Mouse (Mus musculus): ENCODE measurements around the gene Filip1.

Filip1 gene

GRCm38 (mm10) chr9:79932578-79932977 lies 80.1 kb downstream of the Filip1 start:
- Histone ChIP-seq H3K36me3 (ENCODE audit: insufficient read depth, low read length) (no peaks in the 10 kb centered on the region), H3K4me3 (replicated peaks; ENCODE audit: low read length) (no peak overlapping the region), H3K4me1 (replicated peaks; ENCODE audit: low read depth, low read length) (no peaks in the 10 kb centered on the region), H3K27me3 (ENCODE audit: insufficient read depth, low read length) (no peaks in the 10 kb centered on the region), H3K9me3 (ENCODE audit: low read length) (no peaks in the 10 kb centered on the region)
- TF ChIP-seq NANOG (IDR thresholded peaks at IDR 0.05; ENCODE audit: borderline replicate concordance, low read length) (no peak), CTCF (conservative IDR thresholded peaks at IDR 0.05; ENCODE audit: low read length) (no peak), POU5F1 (IDR thresholded peaks at IDR 0.05; ENCODE audit: borderline replicate concordance, low read length) (no peak)

GRCm38 (mm10) chr9:79928092-79928491 lies 84.6 kb downstream of the Filip1 start:
- H3K27me3 ChIP-seq (ENCODE audit: insufficient read depth, low read length) = no peaks in the 10 kb centered on the region
- no peak for TF ChIP-seq NANOG (IDR thresholded peaks at IDR 0.05; ENCODE audit: borderline replicate concordance, low read length)
- no peak for TF ChIP-seq POU5F1 (IDR thresholded peaks at IDR 0.05; ENCODE audit: borderline replicate concordance, low read length)
- no peak for TF ChIP-seq CTCF (conservative IDR thresholded peaks at IDR 0.05; ENCODE audit: low read length)
- no peaks in the 10 kb centered on the region for H3K4me1 ChIP-seq (replicated peaks; ENCODE audit: low read depth, low read length)
- no peaks in the 10 kb centered on the region for H3K9me3 ChIP-seq (ENCODE audit: low read length)
- no peaks in the 10 kb centered on the region for H3K36me3 ChIP-seq (ENCODE audit: insufficient read depth, low read length)
- no peak overlapping the region for H3K4me3 ChIP-seq (replicated peaks; ENCODE audit: low read length)

- no peak for TF ChIP-seq NANOG (IDR thresholded peaks at IDR 0.05; ENCODE audit: borderline replicate concordance, low read length)
- TF ChIP-seq CTCF (conservative IDR thresholded peaks at IDR 0.05; ENCODE audit: low read length) = no peak
- no peak for TF ChIP-seq POU5F1 (IDR thresholded peaks at IDR 0.05; ENCODE audit: borderline replicate concordance, low read length)
Measured at GRCm38 (mm10) chr9:79927156-79927870, 85.3 kb downstream of the Filip1 start.

GRCm38 (mm10) chr9:79926464-79927155 lies 86.0 kb downstream of the Filip1 start:
- TF ChIP-seq CTCF (conservative IDR thresholded peaks at IDR 0.05; ENCODE audit: low read length) (no peak), POU5F1 (IDR thresholded peaks at IDR 0.05; ENCODE audit: borderline replicate concordance, low read length) (no peak), NANOG (IDR thresholded peaks at IDR 0.05; ENCODE audit: borderline replicate concordance, low read length) (no peak)
- H3K9me3 ChIP-seq (ENCODE audit: low read length) = no peaks in the 10 kb centered on the region

More at GRCm38 (mm10) chr9:79927156-79927870, 85.3 kb downstream of the Filip1 start:
- Histone ChIP-seq H3K9me3 (ENCODE audit: low read length) (no peaks in the 10 kb centered on the region), H3K4me3 (replicated peaks; ENCODE audit: low read length) (no peak overlapping the region), H3K4me1 (replicated peaks; ENCODE audit: low read depth, low read length) (no peaks in the 10 kb centered on the region), H3K27me3 (ENCODE audit: insufficient read depth, low read length) (no peaks in the 10 kb centered on the region), H3K36me3 (ENCODE audit: insufficient read depth, low read length) (no peaks in the 10 kb centered on the region)

GRCm38 (mm10) chr9:79925950-79926349 lies 86.7 kb downstream of the Filip1 start:
- no peaks in the 10 kb centered on the region for H3K36me3 ChIP-seq (ENCODE audit: insufficient read depth, low read length)
- no peaks in the 10 kb centered on the region for H3K27me3 ChIP-seq (ENCODE audit: insufficient read depth, low read length)
- H3K4me3 ChIP-seq (replicated peaks; ENCODE audit: low read length) = no peak overlapping the region
- TF ChIP-seq POU5F1 (IDR thresholded peaks at IDR 0.05; ENCODE audit: borderline replicate concordance, low read length) = no peak
- TF ChIP-seq NANOG (IDR thresholded peaks at IDR 0.05; ENCODE audit: borderline replicate concordance, low read length) = no peak
- TF ChIP-seq CTCF (conservative IDR thresholded peaks at IDR 0.05; ENCODE audit: low read length) = no peak
- no peaks in the 10 kb centered on the region for H3K4me1 ChIP-seq (replicated peaks; ENCODE audit: low read depth, low read length)
- no peaks in the 10 kb centered on the region for H3K9me3 ChIP-seq (ENCODE audit: low read length)

More at GRCm38 (mm10) chr9:79926464-79927155, 86.0 kb downstream of the Filip1 start:
- Histone ChIP-seq H3K36me3 (ENCODE audit: insufficient read depth, low read length) (no peaks in the 10 kb centered on the region), H3K4me1 (replicated peaks; ENCODE audit: low read depth, low read length) (no peaks in the 10 kb centered on the region), H3K27me3 (ENCODE audit: insufficient read depth, low read length) (no peaks in the 10 kb centered on the region), H3K4me3 (replicated peaks; ENCODE audit: low read length) (no peak overlapping the region)

- no peaks in the 10 kb centered on the region for H3K27me3 ChIP-seq (ENCODE audit: insufficient read depth, low read length)
- no peak for TF ChIP-seq CTCF (conservative IDR thresholded peaks at IDR 0.05; ENCODE audit: low read length)
- TF ChIP-seq NANOG (IDR thresholded peaks at IDR 0.05; ENCODE audit: borderline replicate concordance, low read length) = no peak
- no peak for TF ChIP-seq POU5F1 (IDR thresholded peaks at IDR 0.05; ENCODE audit: borderline replicate concordance, low read length)
Measured at GRCm38 (mm10) chr9:79923262-79923661, 89.4 kb downstream of the Filip1 start.

GRCm38 (mm10) chr9:79922493-79922760 lies 90.2 kb downstream of the Filip1 start:
- no peaks in the 10 kb centered on the region for H3K4me1 ChIP-seq (replicated peaks; ENCODE audit: low read depth, low read length)
- H3K36me3 ChIP-seq (ENCODE audit: insufficient read depth, low read length) = no peaks in the 10 kb centered on the region
- TF ChIP-seq CTCF (conservative IDR thresholded peaks at IDR 0.05; ENCODE audit: low read length) (no peak), NANOG (IDR thresholded peaks at IDR 0.05; ENCODE audit: borderline replicate concordance, low read length) (no peak), POU5F1 (IDR thresholded peaks at IDR 0.05; ENCODE audit: borderline replicate concordance, low read length) (no peak)
- no peak overlapping the region for H3K4me3 ChIP-seq (replicated peaks; ENCODE audit: low read length)
- H3K9me3 ChIP-seq (ENCODE audit: low read length) = no peaks in the 10 kb centered on the region
- H3K27me3 ChIP-seq (ENCODE audit: insufficient read depth, low read length) = no peaks in the 10 kb centered on the region

More at GRCm38 (mm10) chr9:79923262-79923661, 89.4 kb downstream of the Filip1 start:
- Histone ChIP-seq H3K9me3 (ENCODE audit: low read length) (no peaks in the 10 kb centered on the region), H3K36me3 (ENCODE audit: insufficient read depth, low read length) (no peaks in the 10 kb centered on the region), H3K4me3 (replicated peaks; ENCODE audit: low read length) (no peak overlapping the region), H3K4me1 (replicated peaks; ENCODE audit: low read depth, low read length) (no peaks in the 10 kb centered on the region)

GRCm38 (mm10) chr9:79921701-79922492 lies 90.8 kb downstream of the Filip1 start:
- no peak for TF ChIP-seq CTCF (conservative IDR thresholded peaks at IDR 0.05; ENCODE audit: low read length)
- no peak for TF ChIP-seq NANOG (IDR thresholded peaks at IDR 0.05; ENCODE audit: borderline replicate concordance, low read length)
- no peak for TF ChIP-seq POU5F1 (IDR thresholded peaks at IDR 0.05; ENCODE audit: borderline replicate concordance, low read length)
- no peaks in the 10 kb centered on the region for H3K4me1 ChIP-seq (replicated peaks; ENCODE audit: low read depth, low read length)

More at GRCm38 (mm10) chr9:79921701-79922492, 90.8 kb downstream of the Filip1 start:
- Histone ChIP-seq H3K9me3 (ENCODE audit: low read length) (no peaks in the 10 kb centered on the region), H3K4me3 (replicated peaks; ENCODE audit: low read length) (no peak overlapping the region), H3K27me3 (ENCODE audit: insufficient read depth, low read length) (no peaks in the 10 kb centered on the region), H3K36me3 (ENCODE audit: insufficient read depth, low read length) (no peaks in the 10 kb centered on the region)
